Mouse (Mus musculus): ENCODE measurements around the gene Rpgrip1l. TPM values are rescaled to one million over a fixed set of nuclear protein-coding genes. Genes with fewer than 3 reads are reported as not detected.

Rpgrip1l gene
- polyA plus RNA-seq, 1 experiment, result 8.7 TPM

DNA sequence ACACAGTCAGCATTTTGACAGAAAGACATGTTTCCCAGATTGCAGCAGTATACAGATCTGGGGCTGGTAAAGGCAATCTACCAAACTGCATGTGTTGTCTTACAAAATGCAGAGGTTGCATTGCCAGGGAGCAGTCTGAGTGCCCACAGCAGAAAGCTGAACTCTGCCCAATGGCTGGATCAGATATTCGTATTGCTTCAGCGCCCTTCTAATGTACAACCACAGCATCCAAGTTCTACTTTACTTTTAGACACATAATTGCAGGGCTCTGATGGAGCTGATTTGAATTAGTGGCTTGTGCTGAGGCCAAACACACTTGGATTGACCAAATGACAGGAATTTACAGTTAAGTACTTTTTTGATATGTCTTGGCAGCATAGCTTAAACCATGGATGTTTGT, 91.2 kb downstream of the Rpgrip1l start:
- no peak overlapping the region for H3K27ac ChIP-seq (ENCODE audit: insufficient read depth, low read length)
- TF ChIP-seq CTCF (IDR thresholded peaks at IDR 0.05; ENCODE audit: borderline replicate concordance, insufficient read depth, low read length) (no peak), POLR2A (IDR thresholded peaks at IDR 0.05; ENCODE audit: low read depth, low read length) (no peak)
- H3K4me1 ChIP-seq (ENCODE audit: control insufficient read depth, insufficient read depth, low read length), result no peaks in the 10 kb centered on the region
- no peak overlapping the region for H3K4me3 ChIP-seq (ENCODE audit: insufficient read depth, low read length)

GRCm38 (mm10) chr8:91218271-91218670, 94.8 kb downstream of the Rpgrip1l start:
- TF ChIP-seq POLR2A (IDR thresholded peaks at IDR 0.05; ENCODE audit: low read depth, low read length), result no peak
- no peak for TF ChIP-seq CTCF (IDR thresholded peaks at IDR 0.05; ENCODE audit: borderline replicate concordance, insufficient read depth, low read length)
- H3K27ac ChIP-seq (ENCODE audit: insufficient read depth, low read length), result no peak overlapping the region

GRCm38 (mm10) chr8:91217062-91217905, 95.8 kb downstream of the Rpgrip1l start:
- H3K4me1 ChIP-seq (ENCODE audit: control insufficient read depth, insufficient read depth, low read length), result no peaks in the 10 kb centered on the region
- H3K27ac ChIP-seq (ENCODE audit: insufficient read depth, low read length), result peak overlapping the region; percentile 77
- TF ChIP-seq CTCF (IDR thresholded peaks at IDR 0.05; ENCODE audit: borderline replicate concordance, insufficient read depth, low read length) (no peak), POLR2A (IDR thresholded peaks at IDR 0.05; ENCODE audit: low read depth, low read length) (no peak)
- H3K4me3 ChIP-seq (ENCODE audit: insufficient read depth, low read length), result no peak overlapping the region

More at GRCm38 (mm10) chr8:91218271-91218670, 94.8 kb downstream of the Rpgrip1l start:
- Histone ChIP-seq H3K4me3 (ENCODE audit: insufficient read depth, low read length) (no peak overlapping the region), H3K4me1 (ENCODE audit: control insufficient read depth, insufficient read depth, low read length) (no peaks in the 10 kb centered on the region)

DNA sequence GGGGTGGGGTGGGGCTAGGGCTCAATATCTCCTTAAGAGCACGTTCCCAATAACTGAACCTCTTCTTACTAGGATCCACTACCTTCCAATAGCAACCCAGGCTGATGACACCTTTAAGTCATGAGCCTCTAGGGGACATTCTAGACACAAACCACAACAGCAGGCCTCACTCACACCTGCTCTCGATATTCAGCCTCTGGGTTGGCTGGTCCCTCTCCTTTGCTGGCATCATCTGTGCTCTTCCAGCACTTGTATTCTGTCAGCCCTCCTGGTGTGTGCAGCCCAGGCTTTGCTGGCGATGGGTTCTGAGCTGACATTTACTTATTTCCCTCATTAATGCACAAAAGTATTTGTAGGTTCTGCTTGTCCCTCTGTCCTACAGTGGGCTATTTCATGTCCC, 98.8 kb downstream of the Rpgrip1l start:
- Histone ChIP-seq H3K4me1 (ENCODE audit: control insufficient read depth, insufficient read depth, low read length) (no peaks in the 10 kb centered on the region), H3K4me3 (ENCODE audit: insufficient read depth, low read length) (no peak overlapping the region), H3K27ac (ENCODE audit: insufficient read depth, low read length) (no peak overlapping the region)
- TF ChIP-seq POLR2A (IDR thresholded peaks at IDR 0.05; ENCODE audit: low read depth, low read length) (no peak), CTCF (IDR thresholded peaks at IDR 0.05; ENCODE audit: borderline replicate concordance, insufficient read depth, low read length) (no peak)

GRCm38 (mm10) chr8:91212948-91213347, 100.1 kb downstream of the Rpgrip1l start:
- Histone ChIP-seq H3K27ac (ENCODE audit: insufficient read depth, low read length) (no peak overlapping the region), H3K4me3 (ENCODE audit: insufficient read depth, low read length) (no peak overlapping the region), H3K4me1 (ENCODE audit: control insufficient read depth, insufficient read depth, low read length) (no peaks in the 10 kb centered on the region)
- TF ChIP-seq CTCF (IDR thresholded peaks at IDR 0.05; ENCODE audit: borderline replicate concordance, insufficient read depth, low read length), result no peak

- Histone ChIP-seq H3K4me3 (ENCODE audit: insufficient read depth, low read length) (no peak overlapping the region), H3K27ac (ENCODE audit: insufficient read depth, low read length) (no peak overlapping the region), H3K4me1 (ENCODE audit: control insufficient read depth, insufficient read depth, low read length) (no peaks in the 10 kb centered on the region)
- no peak for TF ChIP-seq CTCF (IDR thresholded peaks at IDR 0.05; ENCODE audit: borderline replicate concordance, insufficient read depth, low read length)
- no peak for TF ChIP-seq POLR2A (IDR thresholded peaks at IDR 0.05; ENCODE audit: low read depth, low read length)
Observed at GRCm38 (mm10) chr8:91209658-91210057, 103.4 kb downstream of the Rpgrip1l start.

DNA sequence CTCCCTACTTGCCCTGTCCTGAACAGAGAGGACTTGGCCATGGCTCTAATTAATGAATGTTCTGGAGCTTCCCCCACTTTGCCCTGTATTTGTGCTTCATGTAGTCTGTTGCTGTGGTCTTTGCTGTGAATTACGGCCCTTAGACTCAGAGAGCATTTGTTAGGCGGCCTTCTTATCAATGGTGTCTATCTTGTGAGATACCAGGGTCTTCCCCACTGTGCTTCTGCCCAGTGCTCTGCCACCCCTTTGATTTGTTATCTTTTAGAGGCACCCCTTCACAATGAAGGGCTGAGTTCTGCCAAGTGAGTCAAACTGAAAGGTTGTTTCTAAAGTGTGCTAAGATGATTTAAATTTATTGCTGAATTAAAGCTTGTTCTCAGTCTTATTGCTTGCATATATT, 105.4 kb downstream of the Rpgrip1l start:
- Histone ChIP-seq H3K27ac (ENCODE audit: insufficient read depth, low read length) (no peak overlapping the region), H3K4me1 (ENCODE audit: control insufficient read depth, insufficient read depth, low read length) (no peaks in the 10 kb centered on the region), H3K4me3 (ENCODE audit: insufficient read depth, low read length) (no peak overlapping the region)
- TF ChIP-seq POLR2A (IDR thresholded peaks at IDR 0.05; ENCODE audit: low read depth, low read length), result no peak
- TF ChIP-seq CTCF (IDR thresholded peaks at IDR 0.05; ENCODE audit: borderline replicate concordance, insufficient read depth, low read length), result no peak

DNA sequence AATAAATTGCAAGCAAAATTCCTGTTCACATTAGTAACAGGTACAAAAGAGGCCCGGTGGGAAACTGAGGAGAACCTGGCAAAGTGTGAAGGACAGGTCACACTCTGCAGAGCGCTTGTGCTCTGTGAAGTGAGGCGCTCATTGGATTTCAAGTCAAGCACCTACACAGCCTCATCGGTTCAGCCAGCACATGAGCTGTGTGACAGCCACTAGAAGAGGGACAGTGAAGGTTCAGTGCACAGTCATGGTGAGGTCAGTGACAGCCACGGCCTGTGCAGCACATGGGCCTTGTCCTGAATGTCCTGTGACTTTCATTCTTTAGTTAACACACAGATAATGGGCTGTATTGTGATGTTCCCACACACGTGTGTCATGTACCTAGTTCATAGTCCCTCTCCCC, 107.2 kb downstream of the Rpgrip1l start:
- TF ChIP-seq CTCF (IDR thresholded peaks at IDR 0.05; ENCODE audit: borderline replicate concordance, insufficient read depth, low read length) (no peak), POLR2A (IDR thresholded peaks at IDR 0.05; ENCODE audit: low read depth, low read length) (no peak)
- Histone ChIP-seq H3K27ac (ENCODE audit: insufficient read depth, low read length) (no peak overlapping the region), H3K4me1 (ENCODE audit: control insufficient read depth, insufficient read depth, low read length) (no peaks in the 10 kb centered on the region), H3K4me3 (ENCODE audit: insufficient read depth, low read length) (no peak overlapping the region)

- Histone ChIP-seq H3K27ac (ENCODE audit: insufficient read depth, low read length) (no peak overlapping the region), H3K4me3 (ENCODE audit: insufficient read depth, low read length) (no peak overlapping the region), H3K4me1 (ENCODE audit: control insufficient read depth, insufficient read depth, low read length) (no peaks in the 10 kb centered on the region)
- TF ChIP-seq CTCF (IDR thresholded peaks at IDR 0.05; ENCODE audit: borderline replicate concordance, insufficient read depth, low read length) (no peak), POLR2A (IDR thresholded peaks at IDR 0.05; ENCODE audit: low read depth, low read length) (no peak)
Observed at GRCm38 (mm10) chr8:91201184-91201583, 111.9 kb downstream of the Rpgrip1l start.

DNA sequence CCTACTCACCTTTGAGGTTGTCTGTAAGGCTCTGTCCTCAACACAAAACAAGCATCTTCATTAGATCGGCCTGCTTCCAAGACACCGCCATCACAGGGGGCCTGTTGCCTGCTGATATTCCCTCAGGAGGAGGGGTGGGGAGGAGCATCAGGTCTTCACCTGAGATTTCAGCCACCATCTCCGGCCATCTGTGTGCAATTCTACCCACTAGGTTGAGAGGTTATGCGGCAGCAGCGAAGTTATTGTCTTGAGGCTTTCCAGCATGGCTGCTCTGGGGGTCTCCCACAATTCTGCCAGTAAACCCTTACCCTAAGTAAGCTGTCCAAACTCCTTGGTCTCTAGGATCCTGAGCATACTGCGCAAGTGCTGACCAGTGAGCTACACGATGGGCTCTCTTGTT, 113.2 kb downstream of the Rpgrip1l start, which contains the start of gene Aktip:
Gene Aktip (minus strand): TSS at position 101 of the 400 bp plus-strand sequence.
- TF ChIP-seq POLR2A (IDR thresholded peaks at IDR 0.05; ENCODE audit: low read depth, low read length) (no peak), CTCF (IDR thresholded peaks at IDR 0.05; ENCODE audit: borderline replicate concordance, insufficient read depth, low read length) (no peak)
- H3K4me1 ChIP-seq (ENCODE audit: control insufficient read depth, insufficient read depth, low read length), result no peaks in the 10 kb centered on the region
- H3K4me3 ChIP-seq (ENCODE audit: insufficient read depth, low read length), result no peak within 1 kb of the TSS
- H3K27ac ChIP-seq (ENCODE audit: insufficient read depth, low read length), result no peak within 1 kb of the TSS

Data from embryonic fibroblast, embryonic 13.5 days (primary cell).